Mouse (Mus musculus) kidney, embryonic 16.5 days (tissue): ENCODE results near the gene Apba1. TPM values are rescaled to one million over a fixed set of nuclear protein-coding genes. Genes with fewer than 3 reads are reported as not detected.

ENCODE experiments used
- ATAC-seq: fragments of 200-750 bp; cut with Nextera tagmentation; 2 replicates; pipeline ENCODE4 v1.8.0; 2017; ENCODE audit warnings: moderate TSS enrichment; ENCODE audit not compliant: low FRiP score, low TSS enrichment
- H3K27ac ChIP-seq: fragments of 300-500 bp; sonication (generic); 2 replicates; pipeline ENCODE4 v1.5.1; 2014; ENCODE audit warnings: low read length
- H3K27me3 ChIP-seq: fragments of 300-500 bp; sonication (generic); 2 replicates; pipeline ENCODE4 v1.6.1; 2014; ENCODE audit warnings: low read length, control low read depth, mixed read lengths; ENCODE audit not compliant: insufficient read depth
- H3K36me3 ChIP-seq: fragments of 300-500 bp; sonication (generic); 2 replicates; pipeline ENCODE4 v1.6.1; 2014; ENCODE audit warnings: low read length, control low read depth, mixed read lengths; ENCODE audit not compliant: insufficient read depth
- H3K4me1 ChIP-seq: fragments of 300-500 bp; sonication (generic); 2 replicates; pipeline ENCODE4 v1.6.1; 2014; ENCODE audit warnings: low read length, control low read depth, mixed read lengths; ENCODE audit not compliant: insufficient read depth
- H3K4me2 ChIP-seq: fragments of 300-500 bp; sonication (generic); replicated peaks from 2 replicates; pipeline ENCODE4 v1.6.1; 2014; ENCODE audit warnings: low read depth, low read length
- H3K4me3 ChIP-seq: fragments of 300-500 bp; sonication (generic); 2 replicates; pipeline ENCODE4 v1.5.1; 2014; ENCODE audit warnings: mild to moderate bottlenecking, low read length
- H3K9ac ChIP-seq: fragments of 300-500 bp; sonication (generic); replicated peaks from 2 replicates; pipeline ENCODE4 v1.6.1; 2014; ENCODE audit warnings: low read length
- H3K9me3 ChIP-seq: fragments of 300-500 bp; sonication (generic); 2 replicates; pipeline ENCODE4 v1.6.1; 2016; ENCODE audit warnings: low read length, control low read depth
- WGBS: fragments of 180-500 bp; shearing (Covaris S2); extraction: QIAGEN DNeasy Blood & Tissue Kit; methylation state at CpG from one replicate; pipeline ENCODE4 v1.1.7; 2014; 5-methylcytosine and 5-hydroxymethylcytosine counted together
- polyA plus RNA-seq: library from polyadenylated mRNA; unstranded; fragments of >200 nt; fragmentation: Nextera tagmentation; extraction: Ambion mirVana; gene quantifications from 2 replicates; pipeline ENCODE4 v1.2.1, GENCODE M21; 2015

Gene Apba1
- polyA plus RNA-seq, 1 experiment from 2014 or later = 0.91 TPM

- H3K4me3 ChIP-seq = no peak overlapping the region
- ATAC-seq = no peak
- no peaks in the 10 kb centered on the region for H3K36me3 ChIP-seq
- H3K27ac ChIP-seq = no peak overlapping the region
- H3K9ac ChIP-seq = no peak overlapping the region
- H3K9me3 ChIP-seq = no peaks in the 10 kb centered on the region
- no peak overlapping the region for H3K4me2 ChIP-seq
- WGBS = 78% methylated on average over 7 of the region's 7 CpGs
- no peaks in the 10 kb centered on the region for H3K27me3 ChIP-seq
- H3K4me1 ChIP-seq = no peaks in the 10 kb centered on the region
Observed at GRCm38 (mm10) chr19:23771971-23772370, 13.3 kb downstream of the Apba1 start.

GRCm38 (mm10) chr19:23775356-23775755, 16.7 kb downstream of the Apba1 start:
- ATAC-seq = no peak
- H3K27ac ChIP-seq = no peak overlapping the region
- peaks cover 6% of the 10 kb centered on the region; the same call in 1 of the 2 replicates for H3K4me1 ChIP-seq
- H3K4me2 ChIP-seq = no peak overlapping the region
- no peak overlapping the region for H3K9ac ChIP-seq
- no peak overlapping the region for H3K4me3 ChIP-seq
- 81% methylated on average over 6 of the region's 6 CpGs for WGBS
- no peaks in the 10 kb centered on the region for H3K9me3 ChIP-seq
- H3K36me3 ChIP-seq = no peaks in the 10 kb centered on the region
- no peaks in the 10 kb centered on the region for H3K27me3 ChIP-seq

- Histone ChIP-seq H3K27me3 (no peaks in the 10 kb centered on the region), H3K36me3 (no peaks in the 10 kb centered on the region), H3K4me3 (no peak overlapping the region), H3K4me2 (no peak overlapping the region), H3K9ac (no peak overlapping the region), H3K9me3 (no peaks in the 10 kb centered on the region), H3K27ac (no peak overlapping the region), H3K4me1 (peaks cover 10% of the 10 kb centered on the region; the same call in 1 of the 2 replicates)
- peak; percentile 37; the same call in 1 of the 2 replicates for ATAC-seq
Observed at GRCm38 (mm10) chr19:23779130-23779529, 20.4 kb downstream of the Apba1 start.

GRCm38 (mm10) chr19:23780105-23780504, 21.4 kb downstream of the Apba1 start:
- H3K27ac ChIP-seq = no peak overlapping the region
- no peaks in the 10 kb centered on the region for H3K9me3 ChIP-seq
- WGBS = 84% methylated on average over 4 of the region's 4 CpGs
- H3K4me3 ChIP-seq = no peak overlapping the region
- H3K4me2 ChIP-seq = no peak overlapping the region
- peaks cover 10% of the 10 kb centered on the region; the same call in 1 of the 2 replicates for H3K4me1 ChIP-seq
- H3K27me3 ChIP-seq = no peaks in the 10 kb centered on the region
- no peak overlapping the region for H3K9ac ChIP-seq
- no peak for ATAC-seq
- H3K36me3 ChIP-seq = no peaks in the 10 kb centered on the region

GRCm38 (mm10) chr19:23781968-23782367, 23.3 kb downstream of the Apba1 start:
- Histone ChIP-seq H3K36me3 (no peaks in the 10 kb centered on the region), H3K4me2 (peak overlapping the region; percentile 1; the same call in 1 of the 2 replicates), H3K4me3 (no peak overlapping the region), H3K4me1 (peaks cover 10% of the 10 kb centered on the region; the same call in 1 of the 2 replicates), H3K27me3 (no peaks in the 10 kb centered on the region), H3K9ac (no peak overlapping the region), H3K9me3 (no peaks in the 10 kb centered on the region), H3K27ac (no peak overlapping the region)
- 4% methylated on average over 9 of the region's 9 CpGs for WGBS
- ATAC-seq = peak; percentile 86

- H3K4me3 ChIP-seq = no peak overlapping the region
- peaks cover 11% of the 10 kb centered on the region; the same call in 1 of the 2 replicates for H3K4me1 ChIP-seq
- WGBS = 52% methylated on average over 9 of the region's 9 CpGs
- no peaks in the 10 kb centered on the region for H3K9me3 ChIP-seq
- no peak overlapping the region for H3K27ac ChIP-seq
- no peak overlapping the region for H3K9ac ChIP-seq
- ATAC-seq = no peak
- no peaks in the 10 kb centered on the region for H3K36me3 ChIP-seq
- no peak overlapping the region for H3K4me2 ChIP-seq
- H3K27me3 ChIP-seq = no peaks in the 10 kb centered on the region
Observed at GRCm38 (mm10) chr19:23788420-23789132, 29.9 kb downstream of the Apba1 start.

- H3K4me2 ChIP-seq = no peak overlapping the region
- 73% methylated on average over 6 of the region's 6 CpGs for WGBS
Observed at GRCm38 (mm10) chr19:23791704-23792103, 33.0 kb downstream of the Apba1 start.

GRCm38 (mm10) chr19:23792559-23792958, 33.9 kb downstream of the Apba1 start:
- no peaks in the 10 kb centered on the region for H3K36me3 ChIP-seq
- WGBS = 90% methylated on average over 6 of the region's 6 CpGs
- peaks cover 11% of the 10 kb centered on the region; the same call in 1 of the 2 replicates for H3K4me1 ChIP-seq
- no peak for ATAC-seq
- H3K4me3 ChIP-seq = no peak overlapping the region
- H3K9me3 ChIP-seq = no peaks in the 10 kb centered on the region
- H3K27ac ChIP-seq = no peak overlapping the region
- H3K27me3 ChIP-seq = no peaks in the 10 kb centered on the region
- no peak overlapping the region for H3K9ac ChIP-seq
- H3K4me2 ChIP-seq = no peak overlapping the region

More at GRCm38 (mm10) chr19:23791704-23792103, 33.0 kb downstream of the Apba1 start:
- Histone ChIP-seq H3K27ac (no peak overlapping the region), H3K36me3 (no peaks in the 10 kb centered on the region), H3K4me3 (no peak overlapping the region), H3K9ac (no peak overlapping the region), H3K9me3 (no peaks in the 10 kb centered on the region), H3K4me1 (peaks cover 11% of the 10 kb centered on the region; the same call in 1 of the 2 replicates), H3K27me3 (no peaks in the 10 kb centered on the region)
- ATAC-seq = no peak

GRCm38 (mm10) chr19:23794491-23794890, 35.8 kb downstream of the Apba1 start:
- H3K4me1 ChIP-seq = peaks cover under 1% of the 10 kb centered on the region; the same call in 1 of the 2 replicates
- no peak overlapping the region for H3K9ac ChIP-seq
- no peak for ATAC-seq
- H3K9me3 ChIP-seq = no peaks in the 10 kb centered on the region
- no peak overlapping the region for H3K4me2 ChIP-seq
- WGBS = 79% methylated on average over 3 of the region's 3 CpGs
- no peak overlapping the region for H3K27ac ChIP-seq
- H3K27me3 ChIP-seq = no peaks in the 10 kb centered on the region
- H3K4me3 ChIP-seq = no peak overlapping the region
- H3K36me3 ChIP-seq = no peaks in the 10 kb centered on the region

GRCm38 (mm10) chr19:23795156-23795555, 36.5 kb downstream of the Apba1 start:
- no peak for ATAC-seq
- Histone ChIP-seq H3K36me3 (no peaks in the 10 kb centered on the region), H3K4me2 (no peak overlapping the region), H3K4me3 (no peak overlapping the region), H3K9me3 (no peaks in the 10 kb centered on the region), H3K27ac (no peak overlapping the region), H3K9ac (no peak overlapping the region), H3K27me3 (no peaks in the 10 kb centered on the region), H3K4me1 (no peaks in the 10 kb centered on the region)
- 67% methylated on average over 4 of the region's 4 CpGs for WGBS
